Mouse (Mus musculus) right cerebral cortex, adult 2 months (tissue): ENCODE measurements around the gene Zdhhc18.

Experiments
- DNase-seq, 2 experiments: peaks; one replicate each; pipeline ENCODE4 v3.0.0; 2021 to 2022; ENCODE audit warnings: low spot score in 2 of 2

The Zdhhc18 gene

GRCm38 (mm10) chr4:133604856-133605255, 45.1 kb downstream of the Zdhhc18 start:
- no peak for DNase-seq

GRCm38 (mm10) chr4:133604175-133604574, 45.8 kb downstream of the Zdhhc18 start:
- no peak for DNase-seq

GRCm38 (mm10) chr4:133603056-133603455, 46.9 kb downstream of the Zdhhc18 start:
- DNase-seq = no peak

- no peak for DNase-seq
Observed at GRCm38 (mm10) chr4:133601721-133602218, 48.2 kb downstream of the Zdhhc18 start, which contains the start of gene Sfn. Gene Sfn, minus strand, starts transcription at chr4:133602168.

GRCm38 (mm10) chr4:133600306-133600705, 49.6 kb downstream of the Zdhhc18 start:
- DNase-seq = no peak

GRCm38 (mm10) chr4:133599571-133600073, 50.3 kb downstream of the Zdhhc18 start:
- DNase-seq = peak; percentile 80 to 81

GRCm38 (mm10) chr4:133599116-133599515, 50.8 kb downstream of the Zdhhc18 start:
- DNase-seq = no peak

- DNase-seq = no peak
Observed at GRCm38 (mm10) chr4:133598616-133599015, 51.3 kb downstream of the Zdhhc18 start.

- no peak for DNase-seq
Observed at GRCm38 (mm10) chr4:133596084-133596483, 53.9 kb downstream of the Zdhhc18 start.

GRCm38 (mm10) chr4:133595538-133595937, 54.4 kb downstream of the Zdhhc18 start:
- peak; percentile 45 to 48 for DNase-seq

GRCm38 (mm10) chr4:133592570-133592969, 57.4 kb downstream of the Zdhhc18 start:
- DNase-seq = peak; percentile 67 to 74

GRCm38 (mm10) chr4:133584059-133584951, 65.6 kb downstream of the Zdhhc18 start, which contains the start of gene Gpn2:
Gene Gpn2, plus strand, starts transcription at chr4:133584362.
- peak; percentile 86 to 87 for DNase-seq

- DNase-seq = no peak
Observed at GRCm38 (mm10) chr4:133583690-133584058, 66.3 kb downstream of the Zdhhc18 start.

GRCm38 (mm10) chr4:133577983-133578382, 72.0 kb downstream of the Zdhhc18 start:
- no peak for DNase-seq

GRCm38 (mm10) chr4:133574843-133575202, 75.1 kb downstream of the Zdhhc18 start:
- no peak for DNase-seq

- DNase-seq = peak; percentile 93 to 95
Observed at GRCm38 (mm10) chr4:133574070-133574842, 75.7 kb downstream of the Zdhhc18 start, which contains the start of gene Gpatch3. Gene Gpatch3, plus strand, starts transcription at chr4:133574745.

GRCm38 (mm10) chr4:133570066-133570466, 79.9 kb downstream of the Zdhhc18 start:
- DNase-seq = no peak

- DNase-seq = no peak
Observed at GRCm38 (mm10) chr4:133569291-133570065, 80.5 kb downstream of the Zdhhc18 start.

GRCm38 (mm10) chr4:133567251-133567650, 82.7 kb downstream of the Zdhhc18 start:
- DNase-seq = no peak

- no peak for DNase-seq
Observed at GRCm38 (mm10) chr4:133563123-133563571, 86.8 kb downstream of the Zdhhc18 start.

- no peak for DNase-seq
Observed at GRCm38 (mm10) chr4:133561622-133562021, 88.3 kb downstream of the Zdhhc18 start.
